Comparison of ENCODE assay signal across 43 mouse cellular contexts in the genomic region with DNA sequence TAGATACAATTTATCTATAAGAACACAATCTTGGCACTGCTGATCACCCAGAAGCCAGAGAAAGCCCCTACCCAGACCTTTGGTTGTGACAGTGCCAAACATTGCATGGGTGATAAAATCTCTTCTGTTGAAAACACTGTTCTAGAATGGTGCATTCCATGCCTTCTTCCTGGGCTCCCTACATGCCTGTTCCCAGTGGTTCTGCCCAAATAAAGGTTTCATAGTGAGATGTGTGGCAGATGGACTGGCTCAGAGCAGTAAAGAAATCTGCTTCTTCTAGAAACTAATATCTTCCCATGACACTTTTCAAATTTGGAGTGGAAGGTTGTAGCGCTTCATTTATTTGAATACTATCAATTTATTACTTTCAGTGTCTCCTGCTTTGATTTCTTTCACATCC. TPM values are rescaled to one million over a fixed set of nuclear protein-coding genes. Genes with fewer than 3 reads are reported as not detected.
"Had no signal": no experiment of that assay in that cellular context is flagged by ENCODE, and none has a peak within 500 bp of the region (broad histone marks: within the 10 kb centered on the region; RNA-seq: fewer than 3 reads in every experiment).

No protein-coding gene starts in this region.

- H3K4me1 ChIP-seq: limb, embryonic 10.5 days; limb, embryonic 12.5 days; limb, embryonic 13.5 days; limb, embryonic 15.5 days; liver, embryonic 12.5 days; liver, embryonic 13.5 days; liver, embryonic 15.5 days; lung, embryonic 15.5 days; megakaryocyte, embryonic 14.5 days; midbrain, embryonic 10.5 days; midbrain, embryonic 12.5 days; midbrain, embryonic 13.5 days; midbrain, embryonic 15.5 days; neural tube, embryonic 12.5 days; neural tube, embryonic 13.5 days had no signal

- H3K4me2 ChIP-seq: limb, embryonic 12.5 days; limb, embryonic 13.5 days; limb, embryonic 15.5 days; liver, embryonic 11.5 days; liver, embryonic 12.5 days; liver, embryonic 13.5 days; liver, embryonic 15.5 days; lung, embryonic 14.5 days; lung, embryonic 15.5 days; midbrain, embryonic 11.5 days; midbrain, embryonic 12.5 days; midbrain, embryonic 13.5 days; midbrain, embryonic 15.5 days; neural tube, embryonic 12.5 days; neural tube, embryonic 13.5 days had no signal

- H3K9ac ChIP-seq: limb, embryonic 12.5 days; limb, embryonic 13.5 days; limb, embryonic 15.5 days; liver, embryonic 12.5 days; liver, embryonic 13.5 days; liver, embryonic 14.5 days; liver, embryonic 15.5 days; liver, postnatal 0 days; lung, embryonic 14.5 days; lung, embryonic 15.5 days; midbrain, embryonic 12.5 days; midbrain, embryonic 13.5 days; midbrain, embryonic 15.5 days; neural tube, embryonic 12.5 days; neural tube, embryonic 13.5 days had no signal

- H3K9me3 ChIP-seq: limb, embryonic 10.5 days; limb, embryonic 12.5 days; limb, embryonic 15.5 days; liver, embryonic 12.5 days; liver, embryonic 13.5 days; liver, embryonic 15.5 days; lung, embryonic 15.5 days; megakaryocyte, embryonic 14.5 days; midbrain, embryonic 10.5 days; midbrain, embryonic 12.5 days; midbrain, embryonic 13.5 days; midbrain, embryonic 15.5 days; neural tube, embryonic 12.5 days; neural tube, embryonic 13.5 days had no signal

- H3K27me3 ChIP-seq: limb, embryonic 12.5 days; limb, embryonic 13.5 days; limb, embryonic 15.5 days; liver, embryonic 12.5 days; liver, embryonic 13.5 days; liver, embryonic 15.5 days; lung, embryonic 15.5 days; megakaryocyte, embryonic 14.5 days; midbrain, embryonic 12.5 days; midbrain, embryonic 13.5 days; midbrain, embryonic 15.5 days; neural tube, embryonic 12.5 days; neural tube, embryonic 13.5 days had no signal

- ATAC-seq: liver, embryonic 12.5 days; liver, postnatal 0 days; lung, postnatal 0 days; midbrain, embryonic 13.5 days; midbrain, embryonic 15.5 days; midbrain, embryonic 16.5 days had no signal

- H3K27ac ChIP-seq: limb, embryonic 10.5 days; limb, embryonic 12.5 days; limb, embryonic 13.5 days; limb, embryonic 15.5 days; liver, embryonic 12.5 days; liver, embryonic 13.5 days; liver, embryonic 14.5 days; liver, embryonic 15.5 days; lung, embryonic 15.5 days; macrophage; midbrain, embryonic 10.5 days; midbrain, embryonic 12.5 days; midbrain, embryonic 13.5 days; midbrain, embryonic 15.5 days; neural tube, embryonic 12.5 days; neural tube, embryonic 13.5 days had no signal

- H3K36me3 ChIP-seq: limb, embryonic 10.5 days; limb, embryonic 12.5 days; limb, embryonic 13.5 days; limb, embryonic 15.5 days; liver, embryonic 12.5 days; liver, embryonic 13.5 days; liver, embryonic 15.5 days; lung, embryonic 15.5 days; midbrain, embryonic 10.5 days; midbrain, embryonic 12.5 days; midbrain, embryonic 13.5 days; midbrain, embryonic 15.5 days; neural tube, embryonic 12.5 days; neural tube, embryonic 13.5 days had no signal

- DNase-seq: left cerebral cortex, postnatal 4 days; liver; liver, embryonic 13.5 days; liver, postnatal 0 days; lung, adult 18-20 months; lung, adult 2 months; lung, postnatal 10 days; lung, postnatal 14 days; lung, postnatal 36 days; lung, postnatal 4 days; midbrain, embryonic 14.5 days had no signal

- H3K4me3 ChIP-seq: limb, embryonic 10.5 days; limb, embryonic 12.5 days; limb, embryonic 13.5 days; limb, embryonic 15.5 days; liver, embryonic 12.5 days; liver, embryonic 13.5 days; liver, embryonic 15.5 days; lung, embryonic 15.5 days; megakaryocyte, embryonic 14.5 days; midbrain, embryonic 10.5 days; midbrain, embryonic 12.5 days; midbrain, embryonic 13.5 days; midbrain, embryonic 15.5 days; myocyte; neural tube, embryonic 12.5 days; neural tube, embryonic 13.5 days had no signal

RNA-seq across cellular contexts. Expression of gene Ankrd34c, which starts 41.0 kb away (rescaled TPM):
- total RNA-seq: liver, adult 2 months; megakaryocyte progenitor cell, adult 5-6 weeks; megakaryocyte, adult 5-6 weeks; megakaryocyte-erythroid progenitor cell, adult 5-6 weeks; monocyte, adult 5-6 weeks had no signal
- polyA plus RNA-seq: limb, embryonic 10.5 days; limb, embryonic 11.5 days; limb, embryonic 12.5 days; limb, embryonic 13.5 days; limb, embryonic 14.5 days; liver, adult 2 months; liver, embryonic 11.5 days; liver, embryonic 12.5 days; liver, embryonic 13.5 days; liver, embryonic 14.5 days; liver, embryonic 15.5 days; liver, embryonic 16.5 days; liver, postnatal 0 days; lung, adult 2 months; lung, embryonic 14.5 days; lung, embryonic 15.5 days; lung, embryonic 16.5 days; lung, postnatal 0 days; macrophage; midbrain, embryonic 10.5 days; midbrain, embryonic 12.5 days; myocyte; neural tube, embryonic 11.5 days; neural tube, embryonic 12.5 days had no signal
